Mouse (Mus musculus) heart, postnatal 14 days (tissue): ENCODE results near the gene Acox2. TPM values are rescaled to one million over a fixed set of nuclear protein-coding genes. Genes with fewer than 3 reads are reported as not detected.
A peak's percentile ranks its signal among the peaks of the same experiment; 100 is the strongest.
"Not testable (repeated sequence)": the region's sequence is repeated elsewhere in the genome, so short reads cannot be mapped to it uniquely, and the experiment has no call there.

Experiments
- DNase-seq, 2 experiments: peaks; one replicate each; pipeline ENCODE4 v3.0.0; 2021 to 2022
- intact Hi-C: fragments of 180-260 bp; cut with DNase I; formaldehyde crosslinking; loops from one replicate; pipeline ENCODE4 v1.15.1; 2025
- long read RNA-seq, 2 experiments: library from polyadenylated mRNA; stranded (forward); transcript quantifications; one replicate each; pipeline ENCODE4 v2.0.0; 2021
- total RNA-seq, 2 experiments: library from RNA; stranded (reverse); gene quantifications; 2 replicates each; pipeline ENCODE4 v1.2.3; 2021

Gene Acox2
- under 1 TPM in 1 of 2 experiments, not detected in 1; 0.48 TPM for total RNA-seq
- long read RNA-seq, experiment 1, result 0 reads
- long read RNA-seq, experiment 2, result 0 reads

DNA sequence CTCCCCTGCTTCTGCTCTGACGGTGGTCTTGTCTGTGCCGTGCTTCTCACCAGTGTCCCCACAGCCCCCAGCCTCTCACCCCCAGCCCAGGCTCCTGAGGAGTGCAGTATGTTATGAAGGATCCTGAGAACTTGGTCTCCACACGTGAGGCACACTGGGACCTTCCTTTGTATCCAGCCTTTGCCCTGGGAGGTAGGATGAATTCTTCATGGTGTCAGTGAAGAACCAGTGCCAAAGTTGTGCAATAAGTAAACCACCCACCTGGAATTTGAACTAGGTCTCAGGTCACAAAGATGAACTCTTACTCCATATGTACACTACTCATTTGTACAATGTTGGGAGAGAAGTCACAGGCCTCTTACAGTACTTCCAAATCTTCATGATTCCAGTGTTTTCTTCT, at the start of gene Acox2:
Gene Acox2 (minus strand): TSS at position 188 of the 400 bp plus-strand sequence.
- intact Hi-C loops, result loop anchor here (5.0 to 10.0 kb wide), 2 partner anchors 162 to 294 kb away; partner anchors contain the start of gene Pxk

DNA sequence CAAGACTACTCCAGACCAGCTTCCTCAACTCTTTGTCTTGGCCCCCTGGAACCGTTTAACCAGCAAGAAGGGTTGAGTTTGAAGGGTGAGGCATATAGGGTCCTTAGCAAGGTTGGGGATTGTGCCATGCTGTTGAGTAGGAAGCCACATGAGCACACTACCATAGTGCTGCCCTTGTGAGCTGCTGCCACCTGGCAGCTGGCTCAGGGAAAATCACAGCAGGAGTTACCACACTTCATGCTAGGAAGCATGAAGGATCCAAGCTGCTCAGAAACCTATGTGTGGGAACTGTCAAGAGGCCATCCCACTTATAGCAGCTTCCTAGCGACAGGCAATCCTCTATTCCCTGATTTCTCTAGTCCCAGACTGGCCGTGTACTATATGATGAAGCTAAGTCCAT, 49.5 kb upstream of the Acox2 start:
- intact Hi-C loops, result no loop called here
- no peak for DNase-seq

More for the DNA sequence above, at the start of gene Acox2:
- DNase-seq, result no peak

DNA sequence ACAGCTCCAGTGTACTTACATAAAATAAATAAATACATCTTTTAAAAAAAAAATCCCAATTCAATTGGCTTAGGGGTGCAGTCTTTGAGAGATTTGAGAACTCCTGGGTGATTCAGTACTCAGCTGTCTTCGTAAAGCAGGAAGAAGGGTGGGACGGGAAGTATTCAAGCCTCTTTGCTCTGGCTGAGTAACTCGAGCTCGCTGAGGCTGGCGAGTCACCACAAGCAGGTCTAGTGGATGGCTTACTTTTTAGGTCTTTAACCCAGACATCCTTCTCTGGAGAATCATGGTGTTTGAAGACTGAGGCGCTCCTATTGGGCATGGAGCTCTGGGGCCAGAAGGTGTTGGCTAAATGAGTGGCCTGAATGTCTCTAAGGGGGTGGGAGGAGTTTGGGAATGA, 47.7 kb upstream of the Acox2 start:
- intact Hi-C loops, result no loop called here
- DNase-seq, result no peak

- intact Hi-C loops, result no loop called here
- no peak for DNase-seq
These were observed 45.9 kb upstream of the Acox2 start for GRCm38 (mm10) chr14:8305014-8305413.

- intact Hi-C loops, result loop anchor here (5.0 kb wide), 1 partner anchor 87 kb away; no protein-coding TSS in a partner anchor
- no peak for DNase-seq
These were observed 44.9 kb upstream of the Acox2 start for GRCm38 (mm10) chr14:8304082-8304481.

GRCm38 (mm10) chr14:8302687-8303086, 43.5 kb upstream of the Acox2 start:
- no peak for DNase-seq
- intact Hi-C loops, result loop anchor here (5.0 kb wide), 1 partner anchor 85 kb away; no protein-coding TSS in a partner anchor

DNA sequence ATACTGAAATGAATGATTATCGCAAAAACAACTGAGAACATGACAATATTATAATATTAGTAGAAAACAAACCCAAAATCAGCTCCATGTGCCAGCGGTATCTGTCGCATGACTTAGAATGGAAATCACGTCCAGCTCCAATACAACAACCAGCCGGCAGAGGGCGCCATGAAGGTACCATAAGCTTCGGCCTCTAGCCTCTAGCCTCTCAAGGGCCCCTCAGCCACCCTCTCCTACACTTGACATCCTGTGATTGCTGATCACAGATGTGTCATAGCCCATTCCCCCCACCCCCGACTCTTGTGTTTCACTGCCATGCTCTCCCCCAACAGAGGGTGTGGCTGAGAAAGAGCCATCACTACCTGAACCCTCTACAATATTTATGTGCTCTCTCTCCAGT, 41.1 kb upstream of the Acox2 start:
- peak; percentile 64 to 78 for DNase-seq
- intact Hi-C loops, result loop anchor here (1.0 to 5.0 kb wide), 2 partner anchors 45 to 83 kb away; no protein-coding TSS in a partner anchor

GRCm38 (mm10) chr14:8297889-8298293, 38.7 kb upstream of the Acox2 start:
- DNase-seq, result no peak
- intact Hi-C loops, result no loop called here

DNA sequence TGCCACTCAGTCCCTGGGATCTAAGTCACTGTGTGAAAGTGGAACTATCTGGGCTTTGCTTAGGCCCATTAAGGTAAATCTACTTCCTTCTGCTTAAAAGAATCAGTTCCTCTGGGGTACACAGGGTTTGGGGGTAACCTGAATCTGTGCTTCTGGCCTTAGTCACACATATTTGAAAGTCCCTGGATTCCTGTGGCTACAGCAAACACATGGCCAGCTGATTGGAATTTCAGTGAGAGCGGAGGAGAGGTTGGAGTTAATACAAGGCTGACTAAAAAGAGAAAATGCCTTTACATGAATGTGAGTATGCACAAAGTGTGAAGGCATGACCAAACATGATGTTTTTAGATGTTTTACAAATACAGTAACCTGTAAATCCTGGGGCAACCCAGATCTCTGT, 35.1 kb upstream of the Acox2 start:
- intact Hi-C loops, result no loop called here
- no peak for DNase-seq

GRCm38 (mm10) chr14:8286595-8286994, 27.4 kb upstream of the Acox2 start:
- intact Hi-C loops, result not testable (repeated sequence)
- peak in 1 of 2 experiments; percentile 21 for DNase-seq

DNA sequence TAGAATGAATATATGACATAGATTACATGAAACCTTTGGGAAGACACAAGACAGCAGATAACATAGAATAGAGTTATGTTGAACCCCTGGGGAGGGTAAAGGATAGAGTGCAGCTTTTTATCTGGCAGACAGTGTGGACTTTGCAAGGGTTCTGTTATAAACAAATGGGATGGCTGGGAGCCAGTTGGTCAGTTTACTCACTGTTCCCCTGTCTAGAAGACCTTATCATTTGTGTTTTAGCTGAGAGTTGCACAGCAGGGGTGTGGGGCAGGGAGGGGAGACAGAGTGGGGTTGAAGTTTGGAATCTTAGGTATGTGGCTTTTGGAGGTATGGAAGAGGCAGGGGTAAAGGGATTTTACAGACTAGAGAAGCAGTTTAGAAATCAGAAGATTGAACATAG, 24.6 kb upstream of the Acox2 start:
- intact Hi-C loops, result no loop called here
- DNase-seq, result no peak

DNA sequence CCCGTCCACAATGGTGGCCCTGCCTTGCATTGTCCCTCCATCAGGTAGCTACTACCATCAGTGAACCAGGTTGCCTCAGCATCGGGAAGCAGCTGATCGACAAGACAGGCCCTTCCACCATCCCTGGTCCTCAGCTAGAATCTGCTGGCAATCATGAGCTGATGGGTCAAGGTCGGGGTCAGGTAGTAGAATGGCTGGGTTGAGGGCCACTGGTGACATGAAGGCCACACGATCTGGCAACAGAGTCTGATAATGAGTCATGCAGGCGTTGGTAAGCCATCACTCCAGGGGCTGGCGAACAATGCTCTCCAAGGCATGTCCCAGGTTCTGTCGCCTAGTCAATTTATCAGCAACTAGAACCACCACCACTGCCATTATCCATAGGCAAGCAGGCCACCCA, 12.1 kb upstream of the Acox2 start:
- intact Hi-C loops, result not testable (repeated sequence)

GRCm38 (mm10) chr14:8264378-8264777, 5.2 kb upstream of the Acox2 start:
- DNase-seq, result no peak
- intact Hi-C loops, result no loop called here

More for the DNA sequence above, 12.1 kb upstream of the Acox2 start:
- DNase-seq, result not testable (repeated sequence)

- intact Hi-C loops, result no loop called here
- no peak for DNase-seq
These were observed 3.1 kb upstream of the Acox2 start for GRCm38 (mm10) chr14:8262242-8262641.

- intact Hi-C loops, result no loop called here
- no peak for DNase-seq
These were observed 1.1 kb upstream of the Acox2 start for GRCm38 (mm10) chr14:8260214-8260613.

- no peak for DNase-seq
- intact Hi-C loops, result loop anchor here (5.0 to 10.0 kb wide), 2 partner anchors 161 to 294 kb away; partner anchors contain the start of gene Pxk
These were observed 401 bp downstream of the Acox2 start for GRCm38 (mm10) chr14:8258752-8259151.

GRCm38 (mm10) chr14:8258335-8258627, 872 bp downstream of the Acox2 start:
- intact Hi-C loops, result loop anchor here (5.0 to 10.0 kb wide), 2 partner anchors 161 to 293 kb away; partner anchors contain the start of gene Pxk
- DNase-seq, result no peak

GRCm38 (mm10) chr14:8257521-8258334, 1.4 kb downstream of the Acox2 start:
- intact Hi-C loops, result loop anchor here (5.0 to 10.0 kb wide), 2 partner anchors 160 to 293 kb away; partner anchors contain the start of gene Pxk

GRCm38 (mm10) chr14:8256881-8257280, 2.3 kb downstream of the Acox2 start:
- intact Hi-C loops, result loop anchor here (5.0 to 10.0 kb wide), 2 partner anchors 160 to 292 kb away; partner anchors contain the start of gene Pxk

More at GRCm38 (mm10) chr14:8257521-8258334, 1.4 kb downstream of the Acox2 start:
- DNase-seq, result no peak

DNA sequence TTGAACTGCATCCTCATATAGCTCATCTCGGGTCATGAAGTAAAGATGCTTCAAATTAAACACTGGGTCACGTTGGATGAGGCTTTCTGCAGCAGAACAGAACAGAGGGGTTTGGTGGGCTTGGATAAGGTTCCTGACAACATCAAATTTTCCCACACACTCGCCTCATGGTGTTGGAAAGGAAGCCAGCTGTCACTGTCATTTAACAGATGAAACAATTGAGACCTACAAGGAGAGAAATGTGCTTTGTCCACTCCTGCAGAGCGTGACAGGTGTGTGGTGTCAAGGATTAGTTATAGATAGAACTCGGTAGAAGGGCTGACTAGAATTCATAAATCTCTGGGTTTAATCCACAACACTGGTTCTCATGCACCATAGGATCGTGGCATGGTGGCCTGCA, 3.1 kb downstream of the Acox2 start:
- intact Hi-C loops, result loop anchor here (5.0 to 10.0 kb wide), 2 partner anchors 159 to 291 kb away; partner anchors contain the start of gene Pxk

More at GRCm38 (mm10) chr14:8256881-8257280, 2.3 kb downstream of the Acox2 start:
- no peak for DNase-seq

GRCm38 (mm10) chr14:8255076-8255729, 4.0 kb downstream of the Acox2 start:
- intact Hi-C loops, result loop anchor here (5.0 to 10.0 kb wide), 2 partner anchors 158 to 290 kb away; partner anchors contain the start of gene Pxk
- peak; percentile 59 to 80 for DNase-seq

More for the DNA sequence above, 3.1 kb downstream of the Acox2 start:
- no peak for DNase-seq
